Mouse (Mus musculus): ENCODE measurements around the gene Hrk. TPM values are rescaled to one million over a fixed set of nuclear protein-coding genes. Genes with fewer than 3 reads are reported as not detected.

Hrk gene
- polyA plus RNA-seq, 1 experiment from 2014 or later, result 0.45 TPM

- ATAC-seq (ENCODE audit: insufficient number of reproducible peaks, insufficient read depth, low FRiP score, low TSS enrichment), result 0 out of 2 replicates have a peak, but pooled peaks have one; percentile 56
- no peak overlapping the region for H3K27ac ChIP-seq
- H3K27me3 ChIP-seq, result no peaks in the 10 kb centered on the region
- no peaks in the 10 kb centered on the region for H3K9me3 ChIP-seq
- 93% methylated on average over 13 of the region's 13 CpGs for WGBS
- no peak overlapping the region for H3K9ac ChIP-seq
- H3K4me1 ChIP-seq, result no peaks in the 10 kb centered on the region
- H3K4me3 ChIP-seq, result no peak overlapping the region
- no peak overlapping the region for H3K4me2 ChIP-seq (replicated peaks)
- H3K36me3 ChIP-seq, result peaks cover 45% of the 10 kb centered on the region
Measured at GRCm38 (mm10) chr5:118230071-118230611, 65.7 kb downstream of the Hrk start.

GRCm38 (mm10) chr5:118236891-118237290, 72.4 kb downstream of the Hrk start:
- 76% methylated on average over 12 of the region's 12 CpGs for WGBS
- H3K27ac ChIP-seq, result no peak overlapping the region
- H3K9ac ChIP-seq, result no peak overlapping the region
- H3K9me3 ChIP-seq, result no peaks in the 10 kb centered on the region
- H3K36me3 ChIP-seq, result peaks cover 33% of the 10 kb centered on the region
- H3K4me1 ChIP-seq, result no peaks in the 10 kb centered on the region
- H3K27me3 ChIP-seq, result no peaks in the 10 kb centered on the region
- 0 out of 2 replicates have a peak, but pooled peaks have one; percentile 25 for ATAC-seq (ENCODE audit: insufficient number of reproducible peaks, insufficient read depth, low FRiP score, low TSS enrichment)
- no peak overlapping the region for H3K4me2 ChIP-seq (replicated peaks)
- H3K4me3 ChIP-seq, result no peak overlapping the region

Other genes starting within 250 kb of the Hrk start
- gene Fbxo21, start 187.9 kb upstream of the Hrk start, polyA plus RNA-seq (2016; fragmentation: Nextera tagmentation; extraction: Ambion mirVana), result 100 and 107 TPM in 2 replicates
- gene Tesc, start 136.9 kb upstream of the Hrk start, polyA plus RNA-seq (2016; fragmentation: Nextera tagmentation; extraction: Ambion mirVana), result 4.6 and 5.7 TPM in 2 replicates
- 44.5 and 45.0 TPM in 2 replicates for gene Fbxw8, start 9.2 kb upstream of the Hrk start, polyA plus RNA-seq (2016; fragmentation: Nextera tagmentation; extraction: Ambion mirVana)
- 5.7 and 8.8 TPM in 2 replicates for gene Rnft2, start 80.5 kb downstream of the Hrk start, polyA plus RNA-seq (2016; fragmentation: Nextera tagmentation; extraction: Ambion mirVana)
- 12.1 and 13.0 TPM in 2 replicates for gene 2410131K14Rik, start 80.6 kb downstream of the Hrk start, polyA plus RNA-seq (2016; fragmentation: Nextera tagmentation; extraction: Ambion mirVana)

All from embryonic facial prominence, embryonic 12.5 days (tissue).